Mouse (Mus musculus): Measurements from ENCODE around the gene Cemip. TPM values are rescaled to one million over a fixed set of nuclear protein-coding genes. Genes with fewer than 3 reads are reported as not detected.
"Not testable (repeated sequence)": the region's sequence is repeated elsewhere in the genome, so short reads cannot be mapped to it uniquely, and the experiment has no call there.

Cemip gene
- polyA plus RNA-seq, 2 experiments from 2014 or later: 0.22 TPM; not detected in 1

DNA sequence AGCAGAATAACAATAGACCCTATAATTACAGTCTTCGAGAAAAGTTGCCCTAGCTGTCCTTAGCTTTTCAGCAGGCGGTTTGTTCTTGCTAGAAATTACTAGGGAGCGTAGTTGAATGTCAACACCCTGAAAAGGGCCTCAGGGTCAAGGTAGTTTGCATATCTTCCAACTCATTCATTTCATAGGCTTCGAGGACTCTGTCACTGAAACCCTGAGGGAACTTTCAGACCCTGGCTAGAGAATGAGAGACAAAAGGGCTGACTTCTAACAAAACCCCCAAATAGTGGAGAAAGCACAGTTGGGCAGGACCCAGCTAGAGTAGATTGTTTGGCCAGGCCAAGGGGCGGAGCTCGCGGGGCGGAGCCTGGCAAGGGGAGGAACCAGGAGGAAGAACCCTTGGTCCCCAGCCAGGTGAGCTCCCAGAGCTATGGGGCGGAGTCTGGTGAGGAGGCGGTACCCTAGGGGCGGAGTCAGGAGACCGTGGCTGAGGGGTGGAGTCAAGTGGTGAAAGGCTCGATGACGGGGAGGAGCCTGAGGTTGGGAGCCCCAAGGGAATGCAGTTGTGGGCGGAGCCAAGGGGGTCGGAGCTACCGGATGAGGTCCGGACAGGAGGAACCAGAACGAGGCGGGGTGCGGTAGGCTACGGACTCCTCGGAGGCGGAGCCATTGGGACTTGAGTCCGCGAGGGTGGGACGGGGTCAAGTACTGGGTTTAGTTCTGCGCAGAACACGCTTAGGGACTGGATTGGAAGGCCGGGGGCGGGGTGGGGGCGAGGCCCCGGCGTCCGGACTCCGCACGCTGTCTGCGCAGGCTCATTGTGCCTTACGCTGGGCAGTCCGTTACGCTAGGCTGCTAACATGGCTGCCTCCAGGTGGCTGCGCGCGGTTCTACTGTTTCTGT, 194.6 kb downstream of the Cemip start:
- ATAC-seq: peak; percentile 94

DNA sequence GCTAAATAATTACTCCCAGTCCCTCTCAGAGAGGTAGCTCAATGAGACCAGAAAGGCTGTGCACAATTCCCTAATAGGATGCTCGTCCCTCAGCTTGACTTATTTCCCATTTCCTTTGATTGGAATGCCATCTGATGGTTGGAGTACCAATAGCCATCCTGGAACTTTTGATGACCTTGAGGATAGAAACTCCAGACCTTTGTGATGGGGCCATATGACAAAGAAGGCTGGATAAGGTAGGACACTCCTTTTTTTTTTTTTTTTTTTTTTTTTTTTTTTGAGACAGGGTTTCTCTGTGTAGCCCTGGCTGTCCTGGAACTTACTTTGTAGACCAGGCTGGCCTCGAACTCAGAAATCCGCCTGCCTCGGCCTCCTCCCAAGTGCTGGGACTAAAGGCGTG, 196.4 kb downstream of the Cemip start:
- not testable (repeated sequence) for ATAC-seq

- ATAC-seq: no peak
These were observed 196.9 kb downstream of the Cemip start for GRCm38 (mm10) chr7:83889383-83889782.

DNA sequence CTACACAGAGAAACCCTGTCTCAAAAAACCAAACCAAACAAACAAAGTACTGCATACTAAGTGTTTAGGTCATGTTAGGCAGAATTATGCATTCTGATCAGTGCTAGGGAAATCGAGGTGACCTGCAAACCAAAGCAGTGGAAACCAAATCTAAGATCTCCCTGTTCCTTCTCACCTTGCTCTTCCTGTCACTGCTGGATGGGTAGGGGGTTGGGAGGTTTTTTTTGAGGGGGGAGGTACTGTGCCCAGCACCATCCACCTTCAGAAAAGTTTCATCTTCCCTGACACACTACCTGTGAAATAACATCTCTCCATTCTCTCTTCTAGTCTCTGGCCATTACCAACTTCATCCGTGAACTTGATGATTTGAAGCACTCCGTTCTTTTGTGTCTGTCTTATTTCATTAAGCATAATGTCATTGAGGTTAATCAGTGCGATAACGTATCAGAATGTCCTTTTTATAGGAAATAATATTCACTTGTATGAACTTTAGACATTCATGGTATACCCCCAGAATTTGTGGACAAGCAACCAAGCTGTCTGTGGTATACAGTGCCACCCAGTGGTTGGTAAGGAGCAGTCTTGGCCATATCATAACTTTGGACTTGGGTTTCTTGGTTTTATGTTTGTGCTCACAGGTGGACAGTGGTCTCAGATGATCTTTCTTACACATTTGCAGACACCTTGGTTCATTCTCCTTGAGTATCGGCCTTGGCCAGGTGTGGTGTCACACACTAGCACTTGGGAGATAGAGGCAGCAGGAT, 199.8 kb downstream of the Cemip start:
- ATAC-seq: no peak

- no peak for ATAC-seq
These were observed 200.5 kb downstream of the Cemip start for GRCm38 (mm10) chr7:83885835-83886234.

GRCm38 (mm10) chr7:83884921-83885532, 201.3 kb downstream of the Cemip start:
- ATAC-seq: no peak

DNA sequence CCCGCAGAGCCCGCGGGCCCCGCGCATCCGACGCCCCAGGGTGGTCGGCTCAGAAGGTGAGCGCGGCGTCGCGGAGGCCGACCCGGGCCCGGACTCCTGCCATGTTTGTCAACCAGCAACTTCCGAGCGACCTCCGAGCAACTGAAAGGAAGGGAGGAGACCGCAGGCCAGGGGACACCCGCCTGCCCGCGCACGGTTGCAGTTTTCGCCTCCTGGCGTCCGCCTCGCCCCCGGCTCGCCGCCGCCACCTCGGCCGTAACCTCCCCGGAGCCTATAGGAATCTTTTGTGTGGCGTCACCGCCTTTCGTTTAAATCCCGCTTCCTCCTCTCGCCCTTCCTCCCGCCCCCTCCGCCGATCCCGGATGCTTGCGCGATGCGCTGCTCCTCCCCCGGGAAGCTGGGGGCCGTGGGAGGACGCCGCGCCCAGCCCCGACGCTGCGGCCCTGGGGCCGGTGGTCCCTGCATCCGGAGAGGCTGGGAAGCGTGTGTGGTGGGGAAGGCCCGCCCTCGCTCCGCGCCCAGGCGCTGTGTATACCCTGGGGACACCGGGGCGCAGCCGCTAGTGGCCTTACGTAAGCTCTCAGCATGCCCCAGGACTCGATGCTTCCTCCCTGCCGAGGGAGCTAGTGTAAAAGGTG, 202.2 kb downstream of the Cemip start, which contains the start of the genes Tlnrd1 and Mesd:
Tlnrd1 (minus strand) TSS at position 285 of the 638 bp plus-strand sequence.
Mesd (plus strand) TSS at position 446 of the 638 bp plus-strand sequence.
- ATAC-seq: peak; percentile 81

GRCm38 (mm10) chr7:83883276-83884020, 202.9 kb downstream of the Cemip start:
- peak; percentile 26 for ATAC-seq

Other genes with a start within 250 kb of the Cemip start
- under 1 TPM; 0.70 to 0.93 TPM for gene Tlnrd1, start 202.2 kb downstream of the Cemip start, polyA plus RNA-seq (2017; shearing (Covaris generic))
- gene Mesd, start 202.0 kb downstream of the Cemip start, polyA plus RNA-seq (2017; shearing (Covaris generic)): 10 to 100 TPM; 31.8 to 38.0 TPM
- gene Abhd17c, start 65.4 kb upstream of the Cemip start, polyA plus RNA-seq (2017; shearing (Covaris generic)): 10 to 100 TPM in 1 of 2 experiments, 1 to 10 TPM in 1; 6.6 to 12.2 TPM

Measured in activated CD4-positive, CD25-positive, alpha-beta regulatory T cell, adult 4 months (primary cell).